Mouse (Mus musculus) liver, adult 2 months (tissue): ENCODE data around the gene E430018J23Rik. TPM values are rescaled to one million over a fixed set of nuclear protein-coding genes. Genes with fewer than 3 reads are reported as not detected.
"Not testable (repeated sequence)": the region's sequence is repeated elsewhere in the genome, so short reads cannot be mapped to it uniquely, and the experiment has no call there.

Experiments used
- DNase-seq: peaks from one replicate; pipeline ENCODE4 v3.0.0-alpha.2; 2011; ENCODE audit warnings: low read depth, low spot score; ENCODE audit errors: extremely low read depth
- H3K27ac ChIP-seq: fragments of 200-500 bp; replicated peaks from 2 replicates; pipeline ENCODE4 v1.5.1; 2012; ENCODE audit warnings: low read depth, mild to moderate bottlenecking, control low read depth, inconsistent platforms, low read length; ENCODE audit not compliant: insufficient read depth
- H3K27me3 ChIP-seq: fragments of 200-500 bp; 2 replicates; pipeline ENCODE4 v1.6.1; 2012; ENCODE audit warnings: mild to moderate bottlenecking, moderate library complexity, low read length, inconsistent platforms; ENCODE audit not compliant: control insufficient read depth, insufficient read depth
- H3K36me3 ChIP-seq: fragments of 200-500 bp; 2 replicates; pipeline ENCODE4 v1.6.1; 2012; ENCODE audit warnings: low read length, inconsistent platforms; ENCODE audit not compliant: control insufficient read depth, insufficient read depth
- H3K4me1 ChIP-seq: fragments of 200-500 bp; 2 replicates; pipeline ENCODE4 v1.6.1; 2011; ENCODE audit warnings: low read length; ENCODE audit not compliant: control insufficient read depth, insufficient read depth
- H3K4me3 ChIP-seq: fragments of 200-500 bp; 2 replicates; pipeline ENCODE4 v1.5.1; 2011; ENCODE audit warnings: low read depth, mild to moderate bottlenecking, control low read depth, low read length, moderate library complexity; ENCODE audit not compliant: insufficient read depth
- H3K79me2 ChIP-seq: fragments of 200-500 bp; 2 replicates; pipeline ENCODE4 v1.6.1; 2012; ENCODE audit warnings: inconsistent platforms, mild to moderate bottlenecking, low read length, moderate library complexity; ENCODE audit not compliant: control insufficient read depth, insufficient read depth
- H3K9ac ChIP-seq: fragments of 200-500 bp; 2 replicates; pipeline ENCODE4 v1.6.1; 2012; ENCODE audit warnings: low read depth, mild to moderate bottlenecking, control low read depth, inconsistent platforms, low read length
- CTCF ChIP-seq: fragments of 200-500 bp; IDR thresholded peaks from 2 replicates; pipeline ENCODE4 v1.5.1; 2011; ENCODE audit warnings: low read depth, low read length, control low read depth
- POLR2A ChIP-seq: fragments of 200-500 bp; IDR thresholded peaks from 2 replicates; pipeline ENCODE4 v1.6.1; 2011; ENCODE audit warnings: low read length, control low read depth; ENCODE audit not compliant: insufficient read depth; ENCODE audit errors: extremely low read depth
- WGBS: fragments of 180-500 bp; shearing (Covaris S2); methylation state at CpG from one replicate; pipeline ENCODE4 v1.1.7; 2018; 5-methylcytosine and 5-hydroxymethylcytosine counted together
- polyA plus RNA-seq: library from polyadenylated mRNA; depleted of rRNA; stranded (reverse); fragments of >200 nt; gene quantifications from 2 replicates; pipeline ENCODE4 v1.2.3, GENCODE M21; 2012
- total RNA-seq: library from RNA; depleted of rRNA; stranded (reverse); fragments of >200 nt; gene quantifications from 2 replicates; pipeline ENCODE4 v1.2.3, GENCODE M21; 2014

Gene E430018J23Rik
- total and polyA plus RNA-seq, 2 experiments, result 4.9 to 7.7 TPM

GRCm38 (mm10) chr7:127386641-127387392, 6.6 kb downstream of the E430018J23Rik start, which contains the start of gene 9130019O22Rik:
9130019O22Rik (minus strand) TSS chr7:127387166.
- peak within 1 kb of the TSS; percentile 83 for H3K4me3 ChIP-seq
- peaks cover 5% of the 10 kb centered on the region; the same call in 1 of the 2 replicates for H3K4me1 ChIP-seq
- TF ChIP-seq POLR2A (0 out of 2 replicates have a peak, but pooled peaks have one; percentile 46), CTCF (no peak)
- no peaks in the 10 kb centered on the region for H3K36me3 ChIP-seq
- peak within 1 kb of the TSS; percentile 87 for H3K9ac ChIP-seq
- H3K27ac ChIP-seq, result peak within 1 kb of the TSS; percentile 55
- WGBS, result 5% methylated on average over 38 of the region's 38 CpGs
- peak; percentile 85 for DNase-seq
- H3K79me2 ChIP-seq, result no peaks in the 10 kb centered on the region
- H3K27me3 ChIP-seq, result no peaks in the 10 kb centered on the region

- not testable (repeated sequence) for H3K79me2 ChIP-seq, H3K27me3 ChIP-seq, DNase-seq, H3K4me1 ChIP-seq, H3K9ac ChIP-seq, H3K4me3 ChIP-seq, H3K36me3 ChIP-seq, H3K27ac ChIP-seq
- 92% methylated on average over 4 of the region's 4 CpGs for WGBS
Measured at GRCm38 (mm10) chr7:127385560-127385959, 7.9 kb downstream of the E430018J23Rik start.

GRCm38 (mm10) chr7:127378310-127378921, 15.0 kb downstream of the E430018J23Rik start:
- no peak for TF ChIP-seq POLR2A
- TF ChIP-seq CTCF, result no peak
- Histone ChIP-seq H3K27me3 (no peaks in the 10 kb centered on the region), H3K4me3 (no peak overlapping the region), H3K9ac (no peak overlapping the region), H3K79me2 (no peaks in the 10 kb centered on the region), H3K36me3 (no peaks in the 10 kb centered on the region), H3K27ac (no peak overlapping the region), H3K4me1 (peaks cover 2% of the 10 kb centered on the region; the same call in 1 of the 2 replicates)
- peak; percentile 70 for DNase-seq
- WGBS, result 22% methylated on average over 6 of the region's 6 CpGs

- under 1% methylated on average over 49 of the region's 49 CpGs for WGBS
- Histone ChIP-seq H3K4me3 (peak within 1 kb of the TSS; percentile 99), H3K27ac (peak within 1 kb of the TSS; percentile 89), H3K9ac (peak within 1 kb of the TSS; percentile 97)
- not testable (repeated sequence) for H3K79me2 ChIP-seq, H3K27me3 ChIP-seq, H3K4me1 ChIP-seq, H3K36me3 ChIP-seq
- TF ChIP-seq CTCF (peak; percentile 63), POLR2A (0 out of 2 replicates have a peak, but pooled peaks have one; percentile 28)
- peak; percentile 92 for DNase-seq
Measured at GRCm38 (mm10) chr7:127375271-127376245, 17.9 kb downstream of the E430018J23Rik start, which contains the start of gene Zfp747. Zfp747 (minus strand) TSS chr7:127376050.

- peak; percentile 47 for TF ChIP-seq CTCF
- not testable (repeated sequence) for H3K9ac ChIP-seq, H3K36me3 ChIP-seq, H3K79me2 ChIP-seq, H3K4me1 ChIP-seq, H3K27me3 ChIP-seq, H3K4me3 ChIP-seq, DNase-seq, H3K27ac ChIP-seq
- WGBS, result 92% methylated on average over 3 of the region's 3 CpGs
Measured at GRCm38 (mm10) chr7:127371870-127372269, 21.6 kb downstream of the E430018J23Rik start.
